Mouse (Mus musculus) granulocyte monocyte progenitor cell, adult 5-6 weeks (primary cell): ENCODE measurements around the gene Cmpk2. TPM values are rescaled to one million over a fixed set of nuclear protein-coding genes. Genes with fewer than 3 reads are reported as not detected.
"Not testable (repeated sequence)": the region's sequence is repeated elsewhere in the genome, so short reads cannot be mapped to it uniquely, and the experiment has no call there.

Experiments used
- ATAC-seq: replicated peaks from 2 replicates; pipeline ENCODE4 v1.8.0; 2016; ENCODE audit warnings: mild to moderate bottlenecking, moderate TSS enrichment, inconsistent platforms; ENCODE audit not compliant: poor library complexity, severe bottlenecking
- total RNA-seq, 2 experiments: library from RNA; stranded (forward) in 1 of 2; stranded (reverse) in 1 of 2; fragments of 200-712, 200-1000 nt in 1 of 2; fragments of >200 nt in 1 of 2; fragmentation: Nextera tagmentation in 1 of 2; gene quantifications; 2 replicates each; pipeline ENCODE4 v1.2.3; 2014 to 2017

The Cmpk2 gene
- total RNA-seq (2014; fragmentation: Nextera tagmentation) (12.7 and 31.5 TPM in 2 replicates), total RNA-seq (2017) (8.9 and 12.2 TPM in 2 replicates)

GRCm38 (mm10) chr12:26469098-26470041 lies at the start of gene Cmpk2:
Gene Cmpk2 (plus strand): TSS chr12:26469204.
- peak; percentile 91 for ATAC-seq

GRCm38 (mm10) chr12:26424841-26425240 lies 44.2 kb upstream of the Cmpk2 start:
- ATAC-seq: peak; percentile 62; the same call in 1 of the 2 replicates

GRCm38 (mm10) chr12:26428771-26429170 lies 40.2 kb upstream of the Cmpk2 start:
- not testable (repeated sequence) for ATAC-seq

- 0 out of 2 replicates have a peak, but pooled peaks have one; percentile 10 for ATAC-seq
Observed at GRCm38 (mm10) chr12:26436334-26436733, 32.7 kb upstream of the Cmpk2 start.

GRCm38 (mm10) chr12:26437950-26438349 lies 31.1 kb upstream of the Cmpk2 start:
- ATAC-seq: no peak

GRCm38 (mm10) chr12:26439366-26439765 lies 29.6 kb upstream of the Cmpk2 start:
- ATAC-seq: peak; percentile 87

- peak; percentile 43; the same call in 1 of the 2 replicates for ATAC-seq
Observed at GRCm38 (mm10) chr12:26444054-26444453, 24.9 kb upstream of the Cmpk2 start.

- ATAC-seq: no peak
Observed at GRCm38 (mm10) chr12:26444511-26444910, 24.5 kb upstream of the Cmpk2 start.

GRCm38 (mm10) chr12:26446377-26447045 lies 22.5 kb upstream of the Cmpk2 start:
- no peak for ATAC-seq

- ATAC-seq: peak; percentile 81
Observed at GRCm38 (mm10) chr12:26449483-26449882, 19.5 kb upstream of the Cmpk2 start.

GRCm38 (mm10) chr12:26451150-26451549 lies 17.9 kb upstream of the Cmpk2 start:
- ATAC-seq: peak; percentile 34; the same call in 1 of the 2 replicates

GRCm38 (mm10) chr12:26452951-26453350 lies 16.1 kb upstream of the Cmpk2 start:
- peak; percentile 12; the same call in 1 of the 2 replicates for ATAC-seq

- no peak for ATAC-seq
Observed at GRCm38 (mm10) chr12:26454682-26455081, 14.3 kb upstream of the Cmpk2 start.

- peak; percentile 79 for ATAC-seq
Observed at GRCm38 (mm10) chr12:26456028-26456698, 12.8 kb upstream of the Cmpk2 start, which contains the start of gene Rsad2. Gene Rsad2 (minus strand): TSS chr12:26456452.

GRCm38 (mm10) chr12:26460091-26460490 lies 8.9 kb upstream of the Cmpk2 start:
- peak; percentile 87 for ATAC-seq

- no peak for ATAC-seq
Observed at GRCm38 (mm10) chr12:26465600-26465999, 3.4 kb upstream of the Cmpk2 start.

GRCm38 (mm10) chr12:26470042-26470409 lies 1.0 kb downstream of the Cmpk2 start:
- no peak for ATAC-seq

GRCm38 (mm10) chr12:26471376-26471775 lies 2.4 kb downstream of the Cmpk2 start:
- ATAC-seq: no peak

- ATAC-seq: no peak
Observed at GRCm38 (mm10) chr12:26472770-26473481, 3.9 kb downstream of the Cmpk2 start.

- no peak for ATAC-seq
Observed at GRCm38 (mm10) chr12:26473746-26474145, 4.7 kb downstream of the Cmpk2 start.
